Mouse (Mus musculus): ENCODE data around the gene Hoxb6. TPM values are rescaled to one million over a fixed set of nuclear protein-coding genes. Genes with fewer than 3 reads are reported as not detected.
A peak's percentile ranks its signal among the peaks of the same experiment; 100 is the strongest.

Gene Hoxb6
- polyA plus RNA-seq, 1 experiment from 2014 or later = 0.90 TPM

GRCm38 (mm10) chr11:96282795-96283430, 9.4 kb upstream of the Hoxb6 start:
- Histone ChIP-seq H3K27ac (ENCODE audit: low read depth, low read length) (no peak overlapping the region), H3K27me3 (ENCODE audit: control insufficient read depth, insufficient read depth, low read length) (peaks cover 96% of the 10 kb centered on the region), H3K4me3 (ENCODE audit: low read depth, low read length) (peak overlapping the region; percentile 22; the same call in 1 of the 2 replicates), H3K36me3 (ENCODE audit: control insufficient read depth, insufficient read depth, low read length) (no peaks in the 10 kb centered on the region), H3K9me3 (replicated peaks; ENCODE audit: control insufficient read depth, low read length) (no peaks in the 10 kb centered on the region), H3K9ac (ENCODE audit: low read depth, low read length) (no peak overlapping the region), H3K4me1 (ENCODE audit: control insufficient read depth, insufficient read depth, low read length) (peaks cover 15% of the 10 kb centered on the region; the same call in 1 of the 2 replicates), H3K4me2 (peak overlapping the region; percentile 31)
- under 1% methylated on average over 49 of the region's 49 CpGs for WGBS (ENCODE audit: insufficient replicate concordance)
- ATAC-seq (replicated peaks; ENCODE audit: insufficient number of reproducible peaks, low FRiP score, low TSS enrichment) = 0 out of 2 replicates have a peak, but pooled peaks have one; percentile 23

- Histone ChIP-seq H3K9me3 (replicated peaks; ENCODE audit: control insufficient read depth, low read length) (no peaks in the 10 kb centered on the region), H3K27ac (ENCODE audit: low read depth, low read length) (no peak overlapping the region), H3K4me2 (peak overlapping the region; percentile 71), H3K9ac (ENCODE audit: low read depth, low read length) (no peak overlapping the region), H3K4me1 (ENCODE audit: control insufficient read depth, insufficient read depth, low read length) (peaks cover 15% of the 10 kb centered on the region; the same call in 1 of the 2 replicates), H3K36me3 (ENCODE audit: control insufficient read depth, insufficient read depth, low read length) (no peaks in the 10 kb centered on the region), H3K27me3 (ENCODE audit: control insufficient read depth, insufficient read depth, low read length) (peaks cover 98% of the 10 kb centered on the region), H3K4me3 (ENCODE audit: low read depth, low read length) (peak overlapping the region; percentile 40)
- under 1% methylated on average over 49 of the region's 49 CpGs for WGBS (ENCODE audit: insufficient replicate concordance)
- no peak for ATAC-seq (replicated peaks; ENCODE audit: insufficient number of reproducible peaks, low FRiP score, low TSS enrichment)
Measured at GRCm38 (mm10) chr11:96284041-96284749, 8.1 kb upstream of the Hoxb6 start.

- ATAC-seq (replicated peaks; ENCODE audit: insufficient number of reproducible peaks, low FRiP score, low TSS enrichment) = no peak
- H3K4me1 ChIP-seq (ENCODE audit: control insufficient read depth, insufficient read depth, low read length) = peaks cover 15% of the 10 kb centered on the region; the same call in 1 of the 2 replicates
- under 1% methylated on average over 32 of the region's 37 CpGs for WGBS (ENCODE audit: insufficient replicate concordance)
- H3K9ac ChIP-seq (ENCODE audit: low read depth, low read length) = no peak overlapping the region
- H3K36me3 ChIP-seq (ENCODE audit: control insufficient read depth, insufficient read depth, low read length) = no peaks in the 10 kb centered on the region
- peaks cover 98% of the 10 kb centered on the region for H3K27me3 ChIP-seq (ENCODE audit: control insufficient read depth, insufficient read depth, low read length)
- peak overlapping the region; percentile 40 for H3K4me3 ChIP-seq (ENCODE audit: low read depth, low read length)
- no peak overlapping the region for H3K27ac ChIP-seq (ENCODE audit: low read depth, low read length)
- no peaks in the 10 kb centered on the region for H3K9me3 ChIP-seq (replicated peaks; ENCODE audit: control insufficient read depth, low read length)
- peak overlapping the region; percentile 71 for H3K4me2 ChIP-seq
Measured at GRCm38 (mm10) chr11:96284774-96285734, 7.2 kb upstream of the Hoxb6 start.

DNA sequence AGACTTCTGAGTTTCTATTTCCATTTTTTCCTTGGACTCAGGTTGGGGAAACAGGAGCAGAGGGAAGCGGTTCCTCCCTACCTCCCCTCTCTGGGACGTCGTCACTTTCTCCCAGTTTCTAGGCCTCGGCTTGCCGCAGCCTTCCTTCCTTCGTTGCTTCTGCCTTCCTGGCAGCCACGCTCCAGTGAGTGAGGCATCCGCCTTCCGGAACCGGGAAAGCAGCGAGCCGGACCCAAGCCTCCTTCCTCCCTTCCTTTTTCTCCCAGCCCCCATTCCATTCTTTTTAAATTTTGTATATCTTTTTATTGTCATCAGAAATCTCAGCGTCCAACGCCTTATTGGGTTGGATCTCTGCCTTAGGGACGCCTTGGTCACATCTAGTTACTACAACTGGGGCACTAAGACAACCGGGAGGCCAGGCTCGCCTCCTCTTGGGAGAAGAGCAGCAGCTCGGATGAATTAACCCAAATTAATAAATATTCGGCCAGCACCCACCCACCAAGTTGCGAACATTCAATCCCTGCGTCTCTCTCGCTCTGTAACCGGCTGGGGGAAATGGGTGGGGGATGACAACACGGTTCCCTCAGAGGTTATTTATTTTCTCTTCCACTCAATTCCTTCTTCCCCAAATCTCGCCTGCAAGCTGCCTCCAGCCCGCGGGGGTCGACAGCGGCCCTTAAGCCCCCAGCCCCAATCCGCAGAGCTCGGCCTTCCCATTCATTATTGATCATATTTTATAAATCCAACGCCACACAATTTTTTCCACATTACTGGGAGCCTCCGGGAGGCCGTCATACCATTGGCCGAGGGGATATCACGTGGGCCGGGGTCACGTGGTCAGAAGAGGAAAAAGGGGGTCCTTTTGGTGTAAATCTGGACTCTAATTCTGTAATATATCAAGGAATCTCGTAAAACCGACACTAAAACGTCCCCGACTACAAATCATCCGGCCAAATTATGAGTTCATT, 6.2 kb upstream of the Hoxb6 start, which contains the start of gene Hoxb7:
TSS of gene Hoxb7 (plus strand) at position 853 of the 968 bp plus-strand sequence.
- ATAC-seq (replicated peaks; ENCODE audit: insufficient number of reproducible peaks, low FRiP score, low TSS enrichment) = no peak
- H3K4me3 ChIP-seq (ENCODE audit: low read depth, low read length) = peak within 1 kb of the TSS; percentile 35
- H3K9ac ChIP-seq (ENCODE audit: low read depth, low read length) = no peak within 1 kb of the TSS
- H3K27me3 ChIP-seq (ENCODE audit: control insufficient read depth, insufficient read depth, low read length) = peaks cover 98% of the 10 kb centered on the region
- H3K9me3 ChIP-seq (replicated peaks; ENCODE audit: control insufficient read depth, low read length) = no peaks in the 10 kb centered on the region
- H3K27ac ChIP-seq (ENCODE audit: low read depth, low read length) = no peak within 1 kb of the TSS
- H3K4me2 ChIP-seq = peak within 1 kb of the TSS; percentile 53
- WGBS (ENCODE audit: insufficient replicate concordance) = 2% methylated on average over 43 of the region's 43 CpGs
- H3K36me3 ChIP-seq (ENCODE audit: control insufficient read depth, insufficient read depth, low read length) = no peaks in the 10 kb centered on the region
- H3K4me1 ChIP-seq (ENCODE audit: control insufficient read depth, insufficient read depth, low read length) = peaks cover 15% of the 10 kb centered on the region; the same call in 1 of the 2 replicates

DNA sequence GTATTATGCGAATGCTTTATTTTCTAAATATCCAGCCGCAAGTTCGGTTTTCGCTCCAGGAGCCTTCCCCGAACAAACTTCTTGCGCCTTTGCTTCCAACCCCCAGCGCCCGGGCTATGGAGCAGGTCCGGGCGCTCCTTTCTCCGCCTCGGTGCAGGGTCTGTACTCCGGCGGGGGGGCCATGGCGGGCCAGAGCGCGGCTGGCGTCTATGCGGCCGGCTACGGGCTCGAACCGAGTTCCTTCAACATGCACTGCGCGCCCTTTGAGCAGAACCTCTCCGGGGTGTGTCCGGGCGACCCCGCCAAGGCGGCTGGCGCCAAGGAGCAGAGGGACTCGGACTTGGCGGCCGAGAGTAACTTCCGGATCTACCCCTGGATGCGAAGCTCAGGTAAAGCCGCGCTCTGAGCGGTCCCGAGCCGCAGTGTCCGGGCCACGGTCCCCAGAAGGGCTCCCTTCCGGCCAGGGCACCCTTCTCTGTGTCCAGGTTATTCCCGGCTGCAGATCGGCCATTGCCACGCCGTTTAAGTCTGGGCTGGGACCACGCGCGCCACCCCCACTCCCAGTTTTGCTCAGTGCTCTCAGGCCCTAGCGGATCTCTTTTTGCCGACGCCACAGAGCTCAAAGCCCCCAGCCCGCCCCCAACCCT, 5.4 kb upstream of the Hoxb6 start:
- peaks cover 15% of the 10 kb centered on the region; the same call in 1 of the 2 replicates for H3K4me1 ChIP-seq (ENCODE audit: control insufficient read depth, insufficient read depth, low read length)
- H3K4me2 ChIP-seq = peak overlapping the region; percentile 53
- H3K27ac ChIP-seq (ENCODE audit: low read depth, low read length) = no peak overlapping the region
- H3K4me3 ChIP-seq (ENCODE audit: low read depth, low read length) = peak overlapping the region; percentile 35
- ATAC-seq (replicated peaks; ENCODE audit: insufficient number of reproducible peaks, low FRiP score, low TSS enrichment) = no peak
- no peaks in the 10 kb centered on the region for H3K9me3 ChIP-seq (replicated peaks; ENCODE audit: control insufficient read depth, low read length)
- H3K36me3 ChIP-seq (ENCODE audit: control insufficient read depth, insufficient read depth, low read length) = no peaks in the 10 kb centered on the region
- WGBS (ENCODE audit: insufficient replicate concordance) = 1% methylated on average over 49 of the region's 55 CpGs
- no peak overlapping the region for H3K9ac ChIP-seq (ENCODE audit: low read depth, low read length)
- H3K27me3 ChIP-seq (ENCODE audit: control insufficient read depth, insufficient read depth, low read length) = peaks cover 96% of the 10 kb centered on the region

- Histone ChIP-seq H3K9ac (ENCODE audit: low read depth, low read length) (no peak overlapping the region), H3K27ac (ENCODE audit: low read depth, low read length) (no peak overlapping the region), H3K36me3 (ENCODE audit: control insufficient read depth, insufficient read depth, low read length) (no peaks in the 10 kb centered on the region), H3K4me2 (peak overlapping the region; percentile 53), H3K9me3 (replicated peaks; ENCODE audit: control insufficient read depth, low read length) (no peaks in the 10 kb centered on the region), H3K4me3 (ENCODE audit: low read depth, low read length) (no peak overlapping the region), H3K4me1 (ENCODE audit: control insufficient read depth, insufficient read depth, low read length) (peaks cover 15% of the 10 kb centered on the region; the same call in 1 of the 2 replicates), H3K27me3 (ENCODE audit: control insufficient read depth, insufficient read depth, low read length) (peaks cover 96% of the 10 kb centered on the region)
- WGBS (ENCODE audit: insufficient replicate concordance) = under 1% methylated on average over 9 of the region's 9 CpGs
- no peak for ATAC-seq (replicated peaks; ENCODE audit: insufficient number of reproducible peaks, low FRiP score, low TSS enrichment)
Measured at GRCm38 (mm10) chr11:96287411-96287810, 4.9 kb upstream of the Hoxb6 start.

GRCm38 (mm10) chr11:96288455-96289221, 3.6 kb upstream of the Hoxb6 start:
- 3% methylated on average over 1 of the region's 1 CpGs for WGBS (ENCODE audit: insufficient replicate concordance)
- Histone ChIP-seq H3K4me2 (no peak overlapping the region), H3K9ac (ENCODE audit: low read depth, low read length) (no peak overlapping the region), H3K4me1 (ENCODE audit: control insufficient read depth, insufficient read depth, low read length) (peaks cover 11% of the 10 kb centered on the region; the same call in 1 of the 2 replicates), H3K4me3 (ENCODE audit: low read depth, low read length) (no peak overlapping the region), H3K36me3 (ENCODE audit: control insufficient read depth, insufficient read depth, low read length) (no peaks in the 10 kb centered on the region), H3K9me3 (replicated peaks; ENCODE audit: control insufficient read depth, low read length) (no peaks in the 10 kb centered on the region), H3K27me3 (ENCODE audit: control insufficient read depth, insufficient read depth, low read length) (peaks cover 96% of the 10 kb centered on the region), H3K27ac (ENCODE audit: low read depth, low read length) (no peak overlapping the region)
- ATAC-seq (replicated peaks; ENCODE audit: insufficient number of reproducible peaks, low FRiP score, low TSS enrichment) = no peak
